Mouse (Mus musculus): Measurements from ENCODE around the gene Ola1. TPM values are rescaled to one million over a fixed set of nuclear protein-coding genes. Genes with fewer than 3 reads are reported as not detected.

Gene Ola1
- total and polyA plus RNA-seq, 3 experiments: 114 to 182 (median 175) TPM

DNA sequence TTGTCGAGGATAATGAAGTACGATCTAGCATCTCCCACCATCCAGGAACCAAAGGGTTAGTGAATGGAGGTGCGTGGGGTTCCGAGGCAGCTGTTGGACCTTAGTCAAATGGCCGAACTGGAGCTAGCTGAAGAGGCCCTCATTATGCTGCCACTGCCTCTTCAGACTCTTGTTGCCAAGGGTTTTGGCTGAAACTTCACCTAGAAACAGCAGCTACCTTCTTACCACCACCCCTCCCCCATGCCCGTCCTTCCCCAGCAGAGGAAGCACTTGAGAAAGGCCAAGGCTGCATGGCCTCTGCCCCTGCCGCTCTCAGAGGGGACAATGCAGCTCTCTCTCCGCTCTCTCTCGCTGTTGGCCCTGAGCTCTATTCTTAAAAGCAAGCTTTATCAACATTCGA, 136.2 kb downstream of the Ola1 start:
- TF ChIP-seq MAX (IDR thresholded peaks at IDR 0.05; ENCODE audit: low read length) (no peak), JUND (conservative IDR thresholded peaks at IDR 0.05; ENCODE audit: low read depth, low read length) (no peak), CHD1 (IDR thresholded peaks at IDR 0.05; ENCODE audit: low read depth, low read length) (no peak), SIN3A (IDR thresholded peaks at IDR 0.05; ENCODE audit: low read length) (no peak), KAT2A (IDR thresholded peaks at IDR 0.05; ENCODE audit: insufficient replicate concordance, low read length) (no peak), GABPA (IDR thresholded peaks at IDR 0.05; ENCODE audit: insufficient replicate concordance, low read depth, low read length) (no peak), SMC3 (IDR thresholded peaks at IDR 0.05; ENCODE audit: low read depth, low read length) (no peak)
- H3K9ac ChIP-seq (ENCODE audit: insufficient read depth, low read depth): no peak overlapping the region
- H3K4me1 ChIP-seq (ENCODE audit: control insufficient read depth in 1 of 2, insufficient read depth in 2 of 2): peaks cover 2 to 17% of the 10 kb centered on the region in 2 experiments; a peak in 3 of 4 replicates
- H3K27ac ChIP-seq (ENCODE audit: insufficient read depth, low read depth): no peak overlapping the region
- H3K4me2 ChIP-seq (ENCODE audit: insufficient read depth, low read depth, poor library complexity, severe bottlenecking): no peak overlapping the region
- no peaks in the 10 kb centered on the region for H3K27me3 ChIP-seq (replicated peaks)
- H3K9me3 ChIP-seq (replicated peaks; ENCODE audit: low read length): no peaks in the 10 kb centered on the region
- H3K4me3 ChIP-seq (replicated peaks in 1 of 3; ENCODE audit: low read depth in 2 of 3, low read length in 2 of 3, poor library complexity in 1 of 3): no peak overlapping the region
- no peaks in the 10 kb centered on the region for H3K79me2 ChIP-seq (replicated peaks; ENCODE audit: control insufficient read depth, extremely low read depth, insufficient read depth, poor library complexity, severe bottlenecking)
- no peaks in the 10 kb centered on the region for H3K36me3 ChIP-seq (replicated peaks in 1 of 2; ENCODE audit: control insufficient read depth in 1 of 2, insufficient read depth in 1 of 2, low read length in 1 of 2)
- DNase-seq (ENCODE audit: extremely low read depth): no peak
- in situ Hi-C loops (cut with MboI; ENCODE audit: low pct_ligation_motif_present, low pct_unique_long_range_greater_than_20kb, low sequenced_read_pairs) (no loop called here), dilution Hi-C loops (cut with MboI; ENCODE audit: extremely low pct_ligation_motif_present, extremely low pct_unique_long_range_greater_than_20kb, low sequenced_read_pairs) (no loop called here)

DNA sequence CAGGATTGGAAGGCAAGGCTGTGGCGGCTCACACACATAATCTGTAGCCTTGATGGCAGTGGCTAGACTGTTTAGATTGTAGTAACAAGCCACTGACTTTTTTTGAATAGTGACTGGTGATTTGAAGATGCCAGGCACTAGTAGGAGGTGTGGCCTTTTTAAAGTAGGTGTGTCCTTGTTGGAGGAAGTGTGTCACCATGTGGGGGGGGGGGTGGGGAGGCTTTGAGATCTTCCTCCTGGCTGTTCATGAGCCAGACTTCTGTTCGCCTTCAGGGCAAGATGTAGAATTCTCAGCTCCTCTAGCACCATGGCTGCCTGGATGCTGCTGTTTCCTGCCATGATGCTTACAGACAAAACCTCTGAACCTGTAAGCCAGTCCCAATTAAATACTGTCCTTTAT, 136.9 kb downstream of the Ola1 start:
- dilution Hi-C loops (cut with MboI; ENCODE audit: extremely low pct_ligation_motif_present, extremely low pct_unique_long_range_greater_than_20kb, low sequenced_read_pairs): no loop called here
- Histone ChIP-seq H3K27me3 (replicated peaks) (no peaks in the 10 kb centered on the region), H3K36me3 (replicated peaks in 1 of 2; ENCODE audit: control insufficient read depth in 1 of 2, insufficient read depth in 1 of 2, low read length in 1 of 2) (no peaks in the 10 kb centered on the region), H3K9ac (ENCODE audit: insufficient read depth, low read depth) (no peak overlapping the region), H3K27ac (ENCODE audit: insufficient read depth, low read depth) (no peak overlapping the region), H3K4me1 (ENCODE audit: control insufficient read depth in 1 of 2, insufficient read depth in 2 of 2) (peaks cover 2 to 14% of the 10 kb centered on the region in 2 experiments; a peak in 3 of 4 replicates), H3K9me3 (replicated peaks; ENCODE audit: low read length) (no peaks in the 10 kb centered on the region), H3K79me2 (replicated peaks; ENCODE audit: control insufficient read depth, extremely low read depth, insufficient read depth, poor library complexity, severe bottlenecking) (no peaks in the 10 kb centered on the region), H3K4me2 (ENCODE audit: insufficient read depth, low read depth, poor library complexity, severe bottlenecking) (no peak overlapping the region), H3K4me3 (replicated peaks in 1 of 3; ENCODE audit: low read depth in 2 of 3, low read length in 2 of 3, poor library complexity in 1 of 3) (no peak overlapping the region)
- in situ Hi-C loops (cut with MboI; ENCODE audit: low pct_ligation_motif_present, low pct_unique_long_range_greater_than_20kb, low sequenced_read_pairs): no loop called here
- no peak for TF ChIP-seq POLR2AphosphoS2 (IDR thresholded peaks at IDR 0.05; ENCODE audit: low read depth, low read length)
- no peak for TF ChIP-seq RAD21 (IDR thresholded peaks at IDR 0.05; ENCODE audit: low read depth, low read length)
- no peak for TF ChIP-seq ZKSCAN1 (IDR thresholded peaks at IDR 0.05; ENCODE audit: borderline replicate concordance, low read depth, low read length)
- no peak for TF ChIP-seq ELF1 (IDR thresholded peaks at IDR 0.05; ENCODE audit: low read depth, low read length)
- no peak for TF ChIP-seq USF1 (IDR thresholded peaks at IDR 0.05; ENCODE audit: low read depth, low read length)
- TF ChIP-seq NRF1 (IDR thresholded peaks at IDR 0.05; ENCODE audit: low read depth, low read length): no peak
- no peak for TF ChIP-seq BHLHE40 (IDR thresholded peaks at IDR 0.05; ENCODE audit: low read depth, low read length)
- no peak for TF ChIP-seq TBP (conservative IDR thresholded peaks at IDR 0.05; ENCODE audit: low read depth, low read length)
- TF ChIP-seq UBTF (IDR thresholded peaks at IDR 0.05; ENCODE audit: low read depth, low read length): no peak
- no peak for TF ChIP-seq SMC3 (IDR thresholded peaks at IDR 0.05; ENCODE audit: low read depth, low read length)
- no peak for TF ChIP-seq EP300 (IDR thresholded peaks at IDR 0.05; ENCODE audit: low read length)
- TF ChIP-seq KAT2A (IDR thresholded peaks at IDR 0.05; ENCODE audit: insufficient replicate concordance, low read length): no peak
- TF ChIP-seq GABPA (IDR thresholded peaks at IDR 0.05; ENCODE audit: insufficient replicate concordance, low read depth, low read length): no peak
- no peak for TF ChIP-seq ETS1 (conservative IDR thresholded peaks at IDR 0.05; ENCODE audit: low read depth, low read length)
- no peak for DNase-seq (ENCODE audit: extremely low read depth)

Data from CH12.LX (cell line).